ENCODE assay signal across 8 mouse cellular contexts in the genomic region with DNA sequence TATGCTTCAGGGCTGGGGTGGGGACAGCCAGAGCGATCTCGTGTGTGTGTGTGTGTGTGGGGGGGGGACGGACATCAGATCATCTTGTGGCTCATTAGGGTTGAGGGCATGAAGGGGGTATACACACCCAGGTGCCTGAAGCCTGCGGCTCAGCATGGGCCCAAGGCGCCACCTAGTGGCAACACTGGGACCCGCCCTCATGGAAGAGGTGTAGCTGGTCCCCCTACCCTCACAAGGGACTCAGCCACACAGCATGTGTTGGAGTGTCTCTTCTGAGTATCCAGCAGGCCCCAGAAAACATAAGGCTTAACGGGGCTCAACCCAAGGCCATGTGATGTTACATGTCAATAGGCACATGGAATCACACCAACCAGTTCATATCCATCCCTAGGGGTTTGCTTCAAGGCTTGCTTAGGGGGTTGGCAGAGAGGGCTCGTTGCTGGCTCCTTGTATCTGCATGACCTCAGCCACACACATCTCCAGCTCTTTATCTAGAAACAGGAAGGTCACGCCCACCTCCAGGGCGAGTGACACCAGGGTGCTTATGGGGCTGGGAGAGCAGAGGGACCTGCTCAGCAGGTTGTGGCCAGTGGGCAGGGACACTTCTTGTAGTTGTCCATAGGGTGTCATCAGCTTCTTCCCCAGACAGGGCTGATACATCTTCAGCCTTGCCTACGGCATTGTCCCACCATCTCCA.
A peak's percentile ranks its signal among the peaks of the same experiment; 100 is the strongest.
DNase-seq lines count a peak whose midpoint lies in the region; ATAC-seq and TF ChIP-seq lines count a peak whose summit lies in the region.

No protein-coding gene starts in this region.

- H3K4me3 ChIP-seq in embryonic facial prominence, embryonic 11.5 days (ENCODE audit: low read depth, low read length), result no peak overlapping the region
- no peak overlapping the region for H3K4me3 ChIP-seq in heart, embryonic 16.5 days (ENCODE audit: low read length)
- no peak overlapping the region for H3K4me3 ChIP-seq in lung, postnatal 0 days (ENCODE audit: low read depth, low read length)

- peaks cover 5% of the 10 kb centered on the region for H3K36me3 ChIP-seq in embryonic facial prominence, embryonic 11.5 days (replicated peaks; ENCODE audit: control insufficient read depth, insufficient read depth, low read depth, low read length)
- H3K36me3 ChIP-seq in heart, embryonic 16.5 days (ENCODE audit: control insufficient read depth, insufficient read depth), result peaks cover 23% of the 10 kb centered on the region
- peaks cover 17% of the 10 kb centered on the region for H3K36me3 ChIP-seq in lung, postnatal 0 days (ENCODE audit: insufficient read depth, low read length)

- TF ChIP-seq CTCF in lung, postnatal 0 days (IDR thresholded peaks at IDR 0.05), result peak; percentile 90

- H3K4me1 ChIP-seq in embryonic facial prominence, embryonic 11.5 days (ENCODE audit: control insufficient read depth, insufficient read depth, low read length), result no peaks in the 10 kb centered on the region; the same call in 1 of the 2 replicates
- 0 out of 2 replicates have a peak, but pooled peaks cover 3% of the 10 kb centered on the region for H3K4me1 ChIP-seq in heart, embryonic 16.5 days (ENCODE audit: control insufficient read depth, insufficient read depth, low read length)
- H3K4me1 ChIP-seq in lung, postnatal 0 days (ENCODE audit: insufficient read depth, low read depth, low read length), result no peaks in the 10 kb centered on the region

- DNase-seq in CD4-positive helper T cell, adult 2 months (ENCODE audit: low read depth, low spot score), result peak; percentile 57
- DNase-seq in adrenal gland, postnatal 14 days, result peak; percentile 85
- peak; percentile 84 for DNase-seq in embryonic facial prominence, embryonic 11.5 days (ENCODE audit: low spot score)
- DNase-seq in kidney, postnatal 25 days, result peak; percentile 75 to 76
- DNase-seq in lung, postnatal 0 days (ENCODE audit: low spot score), result peak; percentile 41
- peak; percentile 37 for DNase-seq in right cerebral cortex, adult 18-20 months
- DNase-seq in urinary bladder, postnatal 14 days (ENCODE audit: low spot score), result peak; percentile 75

- no peak overlapping the region for H3K27ac ChIP-seq in embryonic facial prominence, embryonic 11.5 days (replicated peaks; ENCODE audit: low read depth, low read length)
- H3K27ac ChIP-seq in heart, embryonic 16.5 days (ENCODE audit: low read length), result no peak overlapping the region
- no peak overlapping the region for H3K27ac ChIP-seq in lung, postnatal 0 days (ENCODE audit: low read length)

- peak; percentile 57; the same call in 1 of the 2 replicates for ATAC-seq in embryonic facial prominence, embryonic 11.5 days (replicated peaks; ENCODE audit: insufficient number of reproducible peaks, low FRiP score, low TSS enrichment, low read depth)
- peak; percentile 62; the same call in 1 of the 2 replicates for ATAC-seq in heart, embryonic 16.5 days (replicated peaks; ENCODE audit: extremely low read depth, insufficient read depth, low FRiP score)
- peak; percentile 54 for ATAC-seq in lung, postnatal 0 days

- 23% methylated on average over 11 of the region's 11 CpGs for WGBS in embryonic facial prominence, embryonic 11.5 days
- WGBS in heart, embryonic 16.5 days, result 23% methylated on average over 11 of the region's 11 CpGs
- WGBS in lung, postnatal 0 days, result 30% methylated on average over 10 of the region's 11 CpGs

- no peak overlapping the region for H3K9ac ChIP-seq in embryonic facial prominence, embryonic 11.5 days (replicated peaks; ENCODE audit: low read length)
- H3K9ac ChIP-seq in heart, embryonic 16.5 days (ENCODE audit: low read length), result no peak overlapping the region
- H3K9ac ChIP-seq in lung, postnatal 0 days (replicated peaks; ENCODE audit: low read depth), result no peak overlapping the region

- no peaks in the 10 kb centered on the region for H3K27me3 ChIP-seq in embryonic facial prominence, embryonic 11.5 days (ENCODE audit: control insufficient read depth, insufficient read depth, low read length)
- no peaks in the 10 kb centered on the region; the same call in 1 of the 2 replicates for H3K27me3 ChIP-seq in heart, embryonic 16.5 days (ENCODE audit: control insufficient read depth, insufficient read depth, low read length)
- no peaks in the 10 kb centered on the region for H3K27me3 ChIP-seq in lung, postnatal 0 days (replicated peaks; ENCODE audit: insufficient read depth, low read length)

- no peak for TF ChIP-seq EP300 in lung, postnatal 0 days (IDR thresholded peaks at IDR 0.05)

- H3K9me3 ChIP-seq in embryonic facial prominence, embryonic 11.5 days (replicated peaks; ENCODE audit: control insufficient read depth, low read length), result no peaks in the 10 kb centered on the region
- no peaks in the 10 kb centered on the region for H3K9me3 ChIP-seq in heart, embryonic 16.5 days (replicated peaks; ENCODE audit: control insufficient read depth, low read length)
- no peaks in the 10 kb centered on the region for H3K9me3 ChIP-seq in lung, postnatal 0 days (ENCODE audit: low read length)

- H3K4me2 ChIP-seq in embryonic facial prominence, embryonic 11.5 days (ENCODE audit: low read depth, low read length), result no peak overlapping the region
- no peak overlapping the region for H3K4me2 ChIP-seq in heart, embryonic 16.5 days (ENCODE audit: low read depth, low read length)
- no peak overlapping the region for H3K4me2 ChIP-seq in lung, postnatal 0 days (replicated peaks; ENCODE audit: low read depth, low read length)
